ENCODE assay signal across 18 mouse cellular contexts in the genomic region with DNA sequence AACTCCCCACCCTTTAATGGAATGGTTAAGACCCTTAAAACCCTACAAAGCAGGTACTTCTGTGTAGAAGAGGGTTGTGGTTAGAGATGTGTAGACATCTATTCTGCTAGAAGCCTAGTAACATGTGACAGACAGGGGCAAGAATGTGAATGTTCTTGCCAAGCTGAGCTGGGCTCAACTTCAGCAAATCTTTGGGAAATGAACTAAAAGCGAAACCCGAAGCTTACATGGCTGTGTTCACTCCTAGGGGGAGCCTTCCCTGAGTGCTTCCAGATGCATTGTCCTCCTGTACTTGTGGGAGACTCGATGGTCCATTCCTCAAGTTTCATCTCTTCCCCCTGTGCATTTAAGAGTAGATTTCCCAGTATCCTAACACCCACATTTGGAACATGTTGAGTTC.
DNase-seq lines count a peak whose midpoint lies in the region; ATAC-seq and TF ChIP-seq lines count a peak whose summit lies in the region.
"Had no signal": no experiment of that assay in that cellular context is flagged by ENCODE, and none has a peak within 500 bp of the region (broad histone marks: within the 10 kb centered on the region; RNA-seq: fewer than 3 reads in every experiment).

No protein-coding gene starts in this region.

- H3K9me3 ChIP-seq in heart, embryonic 11.5 days (replicated peaks; ENCODE audit: control insufficient read depth, low read length): no peaks in the 10 kb centered on the region
- H3K9me3 ChIP-seq in limb, embryonic 14.5 days (ENCODE audit: control insufficient read depth, low read length): no peaks in the 10 kb centered on the region
- no peaks in the 10 kb centered on the region for H3K9me3 ChIP-seq in intestine, embryonic 15.5 days
- H3K9me3 ChIP-seq: hindbrain, embryonic 15.5 days; kidney, embryonic 15.5 days; limb, embryonic 13.5 days had no signal

- ATAC-seq in heart, embryonic 11.5 days (replicated peaks; ENCODE audit: insufficient number of reproducible peaks, low FRiP score, low TSS enrichment): no peak
- no peak for ATAC-seq in limb, embryonic 14.5 days (ENCODE audit: low FRiP score, low read depth)
- ATAC-seq in intestine, embryonic 15.5 days: no peak
- ATAC-seq: forebrain, embryonic 14.5 days; intestine, embryonic 16.5 days had no signal

- H3K36me3 ChIP-seq in heart, embryonic 11.5 days (ENCODE audit: control insufficient read depth, insufficient read depth, low read length): no peaks in the 10 kb centered on the region
- peaks cover 19% of the 10 kb centered on the region for H3K36me3 ChIP-seq in limb, embryonic 14.5 days (ENCODE audit: control insufficient read depth, insufficient read depth, low read length)
- no peaks in the 10 kb centered on the region for H3K36me3 ChIP-seq in intestine, embryonic 15.5 days

- H3K4me1 ChIP-seq in heart, embryonic 11.5 days (ENCODE audit: control insufficient read depth, insufficient read depth, low read length): no peaks in the 10 kb centered on the region; the same call in 1 of the 2 replicates
- H3K4me1 ChIP-seq in limb, embryonic 14.5 days (ENCODE audit: control insufficient read depth, insufficient read depth, low read length): no peaks in the 10 kb centered on the region
- no peaks in the 10 kb centered on the region for H3K4me1 ChIP-seq in intestine, embryonic 15.5 days (replicated peaks)
- H3K4me1 ChIP-seq: hindbrain, embryonic 15.5 days; kidney, embryonic 15.5 days had no signal

- H3K9ac ChIP-seq in heart, embryonic 11.5 days (ENCODE audit: low read depth, low read length): no peak overlapping the region
- no peak overlapping the region for H3K9ac ChIP-seq in limb, embryonic 14.5 days (ENCODE audit: low read depth, low read length, severe bottlenecking)
- H3K9ac ChIP-seq in intestine, embryonic 15.5 days: no peak overlapping the region
- H3K9ac ChIP-seq: hindbrain, embryonic 15.5 days; kidney, embryonic 15.5 days; limb, embryonic 13.5 days; liver, embryonic 14.5 days had no signal

- H3K27me3 ChIP-seq in heart, embryonic 11.5 days (ENCODE audit: control insufficient read depth, insufficient read depth, low read length): no peaks in the 10 kb centered on the region
- no peaks in the 10 kb centered on the region for H3K27me3 ChIP-seq in limb, embryonic 14.5 days (ENCODE audit: control insufficient read depth, insufficient read depth, low read length)
- no peaks in the 10 kb centered on the region for H3K27me3 ChIP-seq in intestine, embryonic 15.5 days (replicated peaks)
- H3K27me3 ChIP-seq: hindbrain, embryonic 15.5 days; kidney, embryonic 15.5 days; limb, embryonic 13.5 days had no signal

- H3K4me3 ChIP-seq in heart, embryonic 11.5 days (ENCODE audit: low read depth, low read length): no peak overlapping the region
- H3K4me3 ChIP-seq in limb, embryonic 14.5 days (replicated peaks; ENCODE audit: low read length): no peak overlapping the region
- H3K4me3 ChIP-seq in intestine, embryonic 15.5 days (replicated peaks): no peak overlapping the region
- H3K4me3 ChIP-seq: erythroblast, embryonic 14.5 days; heart, adult 2 months; hindbrain, embryonic 15.5 days; kidney, embryonic 15.5 days; limb, embryonic 13.5 days had no signal

- peak; percentile 53 for DNase-seq in heart, adult 9 months (ENCODE audit: low spot score in 2 of 2)
- peak; percentile 14 for DNase-seq in Muller cell, postnatal 12 days (ENCODE audit: inconsistent ontology term)
- peak; percentile 46 for DNase-seq in fibroblast of lung, adult 2 months (ENCODE audit: low read depth)
- peak; percentile 47 for DNase-seq in limb, embryonic 14.5 days (ENCODE audit: low spot score)
- no peak for DNase-seq in spleen, postnatal 4 days (ENCODE audit: low spot score in 2 of 2)
- DNase-seq: adrenal gland, postnatal 25 days; cerebellum, adult 11-12 months; thymus, postnatal 14 days had no signal

- H3K4me2 ChIP-seq in heart, embryonic 11.5 days: no peak overlapping the region
- H3K4me2 ChIP-seq in limb, embryonic 14.5 days (replicated peaks; ENCODE audit: low read depth, low read length, severe bottlenecking): no peak overlapping the region
- no peak overlapping the region for H3K4me2 ChIP-seq in intestine, embryonic 15.5 days (replicated peaks)
- H3K4me2 ChIP-seq: hindbrain, embryonic 15.5 days; kidney, embryonic 15.5 days; limb, embryonic 13.5 days had no signal

- TF ChIP-seq POLR2A in limb, embryonic 14.5 days (IDR thresholded peaks at IDR 0.05; ENCODE audit: borderline replicate concordance, extremely low read depth, insufficient read depth, insufficient read length): no peak

- WGBS in heart, embryonic 11.5 days (ENCODE audit: insufficient replicate concordance): 79% methylated on average over 3 of the region's 3 CpGs
- WGBS in limb, embryonic 14.5 days: 55% methylated on average over 3 of the region's 3 CpGs
- 81% methylated on average over 3 of the region's 3 CpGs for WGBS in intestine, embryonic 15.5 days

- no peak overlapping the region for H3K27ac ChIP-seq in heart, embryonic 11.5 days (ENCODE audit: low read depth, low read length)
- H3K27ac ChIP-seq in limb, embryonic 14.5 days (replicated peaks; ENCODE audit: low read depth, low read length): no peak overlapping the region
- no peak overlapping the region for H3K27ac ChIP-seq in intestine, embryonic 15.5 days
- H3K27ac ChIP-seq: heart, adult 2 months; hindbrain, embryonic 15.5 days; kidney, embryonic 15.5 days; limb, embryonic 13.5 days; liver, embryonic 14.5 days had no signal

Comparison
In these comparisons a context has a peak if more than half of its experiments do, and no peak if none do; other contexts are left out.
1. DNase-seq: peak in heart, adult 9 months (2 of 2), Muller cell, postnatal 12 days (single experiment), fibroblast of lung, adult 2 months (single experiment) and limb, embryonic 14.5 days (single experiment); none in spleen, postnatal 4 days (0 of 2).